Mouse (Mus musculus): Measurements from ENCODE around the gene Lima1. TPM values are rescaled to one million over a fixed set of nuclear protein-coding genes. Genes with fewer than 3 reads are reported as not detected.

The Lima1 gene
- polyA plus RNA-seq, 1 experiment, result 29.7 TPM

DNA sequence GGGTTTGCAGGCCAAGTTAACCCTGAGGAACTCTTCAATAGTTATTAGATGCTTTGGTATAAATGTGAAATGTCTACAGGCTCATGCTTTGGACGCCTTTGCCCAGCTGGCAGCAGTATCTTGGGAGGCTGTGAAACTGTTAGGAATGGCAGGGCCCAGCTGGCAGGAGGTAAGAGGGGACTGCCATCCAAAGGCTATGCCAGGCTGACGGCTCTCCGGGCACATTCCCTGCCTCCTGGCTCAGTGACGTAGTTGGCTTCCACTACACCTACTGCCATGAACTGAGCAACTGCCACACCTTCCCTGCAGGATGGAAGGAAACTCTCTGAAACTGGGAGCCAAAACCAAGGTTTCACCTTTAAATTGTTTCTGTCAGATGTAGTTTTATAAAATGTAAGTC is 135.0 kb downstream of the Lima1 start:
- TF ChIP-seq CTCF (IDR thresholded peaks at IDR 0.05; ENCODE audit: insufficient read depth, low read length) (no peak), POLR2A (IDR thresholded peaks at IDR 0.05; ENCODE audit: borderline replicate concordance, extremely low read depth, low read depth, low read length) (no peak)
- no peak for DNase-seq
- 89% methylated on average over 4 of the region's 4 CpGs for WGBS

DNA sequence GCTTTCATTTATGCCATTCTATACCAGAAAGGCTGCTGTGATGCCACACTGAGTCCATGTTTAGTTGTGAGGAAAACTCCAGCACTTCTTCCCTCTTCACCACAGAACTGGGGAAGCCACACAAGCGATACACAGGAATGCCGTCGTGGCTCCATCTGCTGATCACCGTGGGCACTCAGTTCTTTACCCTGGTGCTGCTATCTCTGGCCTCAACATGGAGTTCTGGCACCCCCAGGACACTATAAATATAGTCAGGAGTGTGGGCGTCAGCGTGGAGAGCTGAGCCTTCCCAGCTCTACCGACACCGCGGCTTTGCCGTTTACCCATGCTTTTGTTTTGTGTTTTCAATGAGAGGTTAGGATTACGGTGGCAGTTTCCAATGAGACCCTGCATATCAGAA is 138.6 kb downstream of the Lima1 start:
- Histone ChIP-seq H3K4me1 (ENCODE audit: control insufficient read depth, insufficient read depth, low read length) (no peaks in the 10 kb centered on the region), H3K4me3 (replicated peaks; ENCODE audit: extremely low read depth, low read depth, low read length) (no peak overlapping the region)
- no peak for DNase-seq
- TF ChIP-seq CTCF (IDR thresholded peaks at IDR 0.05; ENCODE audit: insufficient read depth, low read length) (no peak), POLR2A (IDR thresholded peaks at IDR 0.05; ENCODE audit: borderline replicate concordance, extremely low read depth, low read depth, low read length) (no peak)
- WGBS, result 89% methylated on average over 11 of the region's 11 CpGs

More for the DNA sequence above, 135.0 kb downstream of the Lima1 start:
- Histone ChIP-seq H3K4me1 (ENCODE audit: control insufficient read depth, insufficient read depth, low read length) (no peaks in the 10 kb centered on the region), H3K4me3 (replicated peaks; ENCODE audit: extremely low read depth, low read depth, low read length) (no peak overlapping the region)

DNA sequence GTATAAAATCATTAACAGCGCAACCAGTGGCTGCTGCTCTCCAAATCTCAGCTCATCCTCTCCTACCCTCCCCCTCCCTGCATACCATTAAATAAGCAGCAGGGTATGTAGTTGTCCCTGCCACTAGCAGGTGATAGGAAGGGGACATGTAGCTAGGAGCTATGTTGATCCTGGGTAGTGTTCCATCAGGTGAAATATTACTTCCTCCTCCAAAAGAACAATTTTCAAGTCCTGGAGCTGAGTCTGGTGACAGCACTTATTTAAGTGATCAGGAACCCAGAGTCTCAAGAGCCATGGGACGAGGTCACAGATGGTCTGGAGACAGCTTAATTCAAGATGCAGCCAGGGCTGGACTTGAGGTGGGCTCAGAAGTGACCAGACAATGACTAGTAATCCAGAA is 139.6 kb downstream of the Lima1 start:
- no peak for TF ChIP-seq POLR2A (IDR thresholded peaks at IDR 0.05; ENCODE audit: borderline replicate concordance, extremely low read depth, low read depth, low read length)
- TF ChIP-seq CTCF (IDR thresholded peaks at IDR 0.05; ENCODE audit: insufficient read depth, low read length), result no peak
- no peak overlapping the region for H3K4me3 ChIP-seq (replicated peaks; ENCODE audit: extremely low read depth, low read depth, low read length)
- no peaks in the 10 kb centered on the region for H3K4me1 ChIP-seq (ENCODE audit: control insufficient read depth, insufficient read depth, low read length)
- peak; percentile 100 for DNase-seq
- 94% methylated on average over 2 of the region's 2 CpGs for WGBS

DNA sequence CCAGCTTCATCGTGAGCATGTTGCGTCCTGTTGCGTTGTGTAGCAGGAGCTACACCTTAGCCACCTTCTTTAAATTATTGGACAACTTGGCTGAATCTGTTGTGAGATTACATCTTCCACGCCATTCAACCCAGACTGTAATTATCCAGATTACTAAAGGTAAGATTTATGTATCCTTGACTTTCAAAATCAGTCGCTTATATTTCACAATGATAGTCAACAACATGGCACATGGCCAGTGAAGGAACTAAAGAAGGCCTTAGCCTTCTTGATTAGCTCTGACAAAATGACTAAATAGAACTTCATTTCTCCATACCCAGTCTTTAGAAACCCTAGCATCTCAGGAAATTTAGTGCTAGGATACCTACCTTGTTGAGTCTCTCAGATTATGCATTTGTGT is 142.1 kb downstream of the Lima1 start:
- Histone ChIP-seq H3K4me1 (ENCODE audit: control insufficient read depth, insufficient read depth, low read length) (no peaks in the 10 kb centered on the region), H3K4me3 (replicated peaks; ENCODE audit: extremely low read depth, low read depth, low read length) (no peak overlapping the region)
- no peak for DNase-seq
- 83% methylated on average over 5 of the region's 5 CpGs for WGBS
- TF ChIP-seq POLR2A (IDR thresholded peaks at IDR 0.05; ENCODE audit: borderline replicate concordance, extremely low read depth, low read depth, low read length) (no peak), CTCF (IDR thresholded peaks at IDR 0.05; ENCODE audit: insufficient read depth, low read length) (no peak)

DNA sequence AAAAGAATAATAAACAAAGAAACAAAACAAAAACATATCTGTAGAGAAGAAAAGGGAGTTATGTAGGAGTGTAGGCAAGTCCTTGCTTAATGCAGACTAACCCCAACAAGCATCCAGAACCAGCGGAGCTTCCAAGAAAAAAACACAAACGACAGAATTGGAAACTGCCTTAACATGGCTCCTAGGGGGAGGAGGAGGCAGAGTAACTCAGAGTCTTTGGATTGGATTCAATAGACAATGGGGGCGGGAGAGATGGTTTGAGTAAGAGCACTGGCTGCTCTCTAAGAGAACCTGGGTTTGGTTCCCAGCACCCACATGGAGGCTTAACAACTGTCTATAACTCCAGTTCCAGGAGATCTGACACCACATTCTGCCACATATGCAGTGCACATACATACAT is 143.6 kb downstream of the Lima1 start:
- DNase-seq, result no peak
- WGBS, result 90% methylated on average over 3 of the region's 3 CpGs
- no peaks in the 10 kb centered on the region for H3K4me1 ChIP-seq (ENCODE audit: control insufficient read depth, insufficient read depth, low read length)
- TF ChIP-seq POLR2A (IDR thresholded peaks at IDR 0.05; ENCODE audit: borderline replicate concordance, extremely low read depth, low read depth, low read length), result no peak
- TF ChIP-seq CTCF (IDR thresholded peaks at IDR 0.05; ENCODE audit: insufficient read depth, low read length), result no peak
- H3K4me3 ChIP-seq (replicated peaks; ENCODE audit: extremely low read depth, low read depth, low read length), result no peak overlapping the region

DNA sequence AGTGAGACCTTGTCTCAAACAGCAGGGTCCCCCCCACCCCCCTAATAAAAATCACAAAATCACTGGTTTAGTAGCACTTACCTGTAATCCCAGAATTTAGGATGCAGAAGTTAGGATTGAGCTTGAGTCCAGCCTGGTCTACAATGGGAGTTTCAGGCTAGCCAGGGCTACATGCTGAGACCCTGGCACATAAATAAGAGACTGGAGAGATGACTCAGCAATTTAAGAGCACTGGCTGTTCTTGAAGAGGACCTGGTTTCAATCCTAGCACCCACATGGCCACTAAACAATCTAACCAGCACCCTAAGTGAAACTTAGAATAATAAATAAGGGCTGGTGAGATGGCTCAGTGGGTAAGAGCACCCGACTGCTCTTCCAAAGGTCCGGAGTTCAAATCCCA is 144.1 kb downstream of the Lima1 start:
- DNase-seq, result no peak
- WGBS, result 96% methylated on average over 2 of the region's 2 CpGs
- TF ChIP-seq CTCF (IDR thresholded peaks at IDR 0.05; ENCODE audit: insufficient read depth, low read length) (no peak), POLR2A (IDR thresholded peaks at IDR 0.05; ENCODE audit: borderline replicate concordance, extremely low read depth, low read depth, low read length) (no peak)
- no peak overlapping the region for H3K4me3 ChIP-seq (replicated peaks; ENCODE audit: extremely low read depth, low read depth, low read length)
- peaks cover 2% of the 10 kb centered on the region; the same call in 1 of the 2 replicates for H3K4me1 ChIP-seq (ENCODE audit: control insufficient read depth, insufficient read depth, low read length)

DNA sequence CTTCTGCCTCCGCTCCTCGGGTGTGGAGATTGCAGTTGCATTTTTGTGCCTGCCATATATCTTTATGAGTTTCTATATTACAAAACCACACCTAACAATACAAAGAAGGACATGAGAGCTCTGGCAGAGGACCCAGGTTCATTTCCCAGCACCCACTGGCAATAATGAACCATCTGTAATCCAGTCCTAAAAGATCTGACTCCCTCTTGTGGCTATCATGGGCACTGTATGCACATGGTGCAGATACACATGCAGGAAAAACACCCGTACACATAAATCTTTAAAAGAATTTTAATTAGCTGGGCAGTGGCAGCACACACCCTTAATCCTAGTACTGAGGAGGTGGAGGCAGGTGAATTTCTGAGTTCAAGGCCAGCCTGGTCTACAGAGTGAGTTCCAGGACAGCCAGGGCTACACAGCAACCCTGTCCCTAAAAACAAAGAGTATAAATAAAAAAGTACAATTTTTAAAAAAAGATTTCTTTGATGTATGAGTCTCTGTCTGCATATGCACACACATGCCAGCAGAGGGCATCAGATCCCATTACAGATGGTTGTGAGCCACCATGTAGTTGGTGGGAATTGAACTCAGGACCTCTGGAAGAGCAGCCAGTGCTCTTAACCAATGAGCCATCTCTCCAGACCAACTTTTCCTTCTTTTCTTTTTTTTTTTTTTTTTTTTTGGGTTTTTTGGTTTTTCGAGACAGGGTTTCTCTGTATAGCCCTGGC is 146.0 kb downstream of the Lima1 start:
- Histone ChIP-seq H3K4me3 (replicated peaks; ENCODE audit: extremely low read depth, low read depth, low read length) (no peak overlapping the region), H3K4me1 (ENCODE audit: control insufficient read depth, insufficient read depth, low read length) (peaks cover 10% of the 10 kb centered on the region)
- no peak for TF ChIP-seq CTCF (IDR thresholded peaks at IDR 0.05; ENCODE audit: insufficient read depth, low read length)
- TF ChIP-seq POLR2A (IDR thresholded peaks at IDR 0.05; ENCODE audit: borderline replicate concordance, extremely low read depth, low read depth, low read length), result no peak
- 92% methylated on average over 4 of the region's 4 CpGs for WGBS
- no peak for DNase-seq

Other genes starting within 250 kb of the Lima1 start
- 2.9 and 4.9 TPM in 2 replicates for gene Racgap1, start 223.8 kb downstream of the Lima1 start, polyA plus RNA-seq (2012; rRNA removed)
- gene Asic1, start 205.1 kb downstream of the Lima1 start, polyA plus RNA-seq (2012; rRNA removed), result 0.18 and 0.19 TPM in 2 replicates
- gene Smarcd1, start 173.3 kb downstream of the Lima1 start, polyA plus RNA-seq (2012; rRNA removed), result 30.1 and 38.0 TPM in 2 replicates
- 1.0 TPM in 1 of 2 replicates, not detected in the other for gene Gm17349, start 170.0 kb downstream of the Lima1 start, polyA plus RNA-seq (2012; rRNA removed)
- 55.2 and 114 TPM in 2 replicates for gene Gpd1, start 157.9 kb downstream of the Lima1 start, polyA plus RNA-seq (2012; rRNA removed)
- gene Cox14, start 149.8 kb downstream of the Lima1 start, polyA plus RNA-seq (2012; rRNA removed), result 168 and 205 TPM in 2 replicates
- 37.2 and 53.4 TPM in 2 replicates for gene Cers5, start 102.6 kb downstream of the Lima1 start, polyA plus RNA-seq (2012; rRNA removed)
- gene Fam186a, start 91.6 kb upstream of the Lima1 start, polyA plus RNA-seq (2012; rRNA removed), result 0.04 TPM in 1 of 2 replicates, not detected in the other
- gene Larp4, start 94.6 kb upstream of the Lima1 start, polyA plus RNA-seq (2012; rRNA removed), result 40.4 and 41.3 TPM in 2 replicates
- gene Dip2b, start 163.2 kb upstream of the Lima1 start, polyA plus RNA-seq (2012; rRNA removed), result 11.0 and 14.6 TPM in 2 replicates